Mouse (Mus musculus) right cerebral cortex, adult 18-20 months (tissue): ENCODE results near the gene Lrba.

ENCODE experiments used
- DNase-seq: peaks from one replicate; pipeline ENCODE4 v3.0.0; 2022; ENCODE audit warnings: mixed read lengths

Gene Lrba

GRCm38 (mm10) chr3:86761095-86762035 lies 536.9 kb downstream of the Lrba start:
- peak; percentile 80 for DNase-seq

GRCm38 (mm10) chr3:86762036-86762415 lies 537.5 kb downstream of the Lrba start:
- no peak for DNase-seq

GRCm38 (mm10) chr3:86762456-86762855 lies 538.0 kb downstream of the Lrba start:
- no peak for DNase-seq

GRCm38 (mm10) chr3:86768553-86768952 lies 544.1 kb downstream of the Lrba start:
- DNase-seq, result no peak

- no peak for DNase-seq
Observed at GRCm38 (mm10) chr3:86768969-86769368, 544.5 kb downstream of the Lrba start.

GRCm38 (mm10) chr3:86774566-86775443 lies 550.3 kb downstream of the Lrba start:
- DNase-seq, result no peak

GRCm38 (mm10) chr3:86775444-86775828 lies 551.0 kb downstream of the Lrba start:
- DNase-seq, result no peak

- DNase-seq, result no peak
Observed at GRCm38 (mm10) chr3:86779704-86780103, 555.2 kb downstream of the Lrba start.

- no peak for DNase-seq
Observed at GRCm38 (mm10) chr3:86784051-86784450, 559.6 kb downstream of the Lrba start.

- no peak for DNase-seq
Observed at GRCm38 (mm10) chr3:86784930-86785329, 560.5 kb downstream of the Lrba start.

GRCm38 (mm10) chr3:86786280-86786679 lies 561.8 kb downstream of the Lrba start:
- no peak for DNase-seq

- DNase-seq, result peak; percentile 69
Observed at GRCm38 (mm10) chr3:86786845-86787351, 562.4 kb downstream of the Lrba start.

- DNase-seq, result no peak
Observed at GRCm38 (mm10) chr3:86787423-86788123, 563.1 kb downstream of the Lrba start.

GRCm38 (mm10) chr3:86788711-86789110 lies 564.2 kb downstream of the Lrba start:
- DNase-seq, result peak; percentile 71

- DNase-seq, result no peak
Observed at GRCm38 (mm10) chr3:86789752-86790151, 565.3 kb downstream of the Lrba start.

GRCm38 (mm10) chr3:86793264-86793663 lies 568.8 kb downstream of the Lrba start:
- DNase-seq, result no peak

- DNase-seq, result no peak
Observed at GRCm38 (mm10) chr3:86793720-86794191, 569.3 kb downstream of the Lrba start.

- DNase-seq, result no peak
Observed at GRCm38 (mm10) chr3:86796716-86797115, 572.2 kb downstream of the Lrba start.

GRCm38 (mm10) chr3:86797871-86798460 lies 573.5 kb downstream of the Lrba start:
- DNase-seq, result no peak

GRCm38 (mm10) chr3:86799041-86799440 lies 574.6 kb downstream of the Lrba start:
- no peak for DNase-seq

- DNase-seq, result no peak
Observed at GRCm38 (mm10) chr3:86800841-86801240, 576.4 kb downstream of the Lrba start.

GRCm38 (mm10) chr3:86802825-86803224 lies 578.3 kb downstream of the Lrba start:
- no peak for DNase-seq
